Mouse (Mus musculus) gastrocnemius, adult 18-20 months (tissue): ENCODE results near the gene Cycs. TPM values are rescaled to one million over a fixed set of nuclear protein-coding genes. Genes with fewer than 3 reads are reported as not detected.
"Not testable (repeated sequence)": the region's sequence is repeated elsewhere in the genome, so short reads cannot be mapped to it uniquely, and the experiment has no call there.

Experiments used
- DNase-seq: peaks from one replicate; pipeline ENCODE4 v3.0.0; 2021; ENCODE audit warnings: low spot score
- long read RNA-seq, 2 experiments: library from polyadenylated mRNA; stranded (forward); transcript quantifications; one replicate each; pipeline ENCODE4 v2.0.0; 2021
- total RNA-seq, 2 experiments: library from RNA; stranded (reverse); gene quantifications; 2 replicates each; pipeline ENCODE4 v1.2.3; 2021

Gene Cycs
- 100 to 1,000 TPM in 1 of 2 experiments, 10 to 100 TPM in 1; 88.3 to 102 TPM for total RNA-seq
- long read RNA-seq, experiment 1, transcript Cycs-201 (2 exons, 607 nt): minor isoform, 9 of 762 reads
- long read RNA-seq, experiment 1, transcript Cycs-202 (3 exons, 3,123 nt): major isoform, 741 of 762 reads
- long read RNA-seq, experiment 1, partial matches to known transcripts: 0 of 762 reads
- long read RNA-seq, experiment 1, other reads (novel, unspliced or antisense): 12 of 762 reads
- long read RNA-seq, experiment 2, transcript Cycs-201 (2 exons, 607 nt): minor isoform, 6 of 462 reads
- long read RNA-seq, experiment 2, transcript Cycs-202 (3 exons, 3,123 nt): major isoform, 450 of 462 reads
- long read RNA-seq, experiment 2, partial matches to known transcripts: 3 of 462 reads
- long read RNA-seq, experiment 2, other reads (novel, unspliced or antisense): 3 of 462 reads

DNA sequence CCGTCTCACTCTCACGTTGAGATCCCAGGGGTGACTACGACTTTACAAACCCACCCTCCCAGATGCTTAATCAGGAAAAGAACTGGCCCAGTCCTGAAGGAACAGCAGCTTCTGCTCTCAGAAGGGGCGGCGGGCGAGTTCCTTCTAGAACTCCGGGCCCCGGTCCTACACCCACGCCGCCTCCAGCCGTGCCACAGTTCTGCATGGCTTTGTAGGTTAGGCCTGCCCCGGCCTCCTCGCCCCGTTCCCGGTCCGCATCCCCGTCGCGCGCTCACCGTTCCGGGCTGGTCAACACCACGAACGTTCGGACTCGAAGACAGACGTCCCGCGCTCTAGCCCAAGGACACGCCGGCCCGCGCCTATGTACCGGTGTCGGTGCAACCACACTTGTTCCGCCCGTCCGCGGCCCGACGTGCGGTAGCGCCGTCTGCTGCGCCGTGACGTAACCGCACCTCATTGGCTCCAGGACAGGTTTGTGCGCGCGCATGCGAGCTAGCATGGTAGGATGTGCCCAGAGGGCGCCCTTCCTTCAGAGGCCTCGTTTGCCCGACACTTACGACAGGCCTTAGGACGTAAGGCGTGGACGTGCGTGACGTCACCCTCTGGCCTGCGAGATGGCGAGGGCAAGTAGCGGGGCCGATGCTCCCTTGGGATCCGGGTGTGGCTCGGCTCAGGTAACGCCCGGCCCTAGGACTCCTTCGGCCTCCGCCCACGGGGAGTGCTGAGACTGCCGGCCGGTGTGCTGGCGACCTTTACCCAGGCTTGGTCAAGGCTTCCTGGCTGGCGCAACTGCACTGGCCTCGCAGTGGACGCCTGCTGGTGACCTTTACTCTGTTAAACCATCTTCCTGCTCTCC is at the start of gene Cycs:
TSS of gene Cycs (minus strand) at position 398 of the 856 bp plus-strand sequence.
- DNase-seq: peak; percentile 99

DNA sequence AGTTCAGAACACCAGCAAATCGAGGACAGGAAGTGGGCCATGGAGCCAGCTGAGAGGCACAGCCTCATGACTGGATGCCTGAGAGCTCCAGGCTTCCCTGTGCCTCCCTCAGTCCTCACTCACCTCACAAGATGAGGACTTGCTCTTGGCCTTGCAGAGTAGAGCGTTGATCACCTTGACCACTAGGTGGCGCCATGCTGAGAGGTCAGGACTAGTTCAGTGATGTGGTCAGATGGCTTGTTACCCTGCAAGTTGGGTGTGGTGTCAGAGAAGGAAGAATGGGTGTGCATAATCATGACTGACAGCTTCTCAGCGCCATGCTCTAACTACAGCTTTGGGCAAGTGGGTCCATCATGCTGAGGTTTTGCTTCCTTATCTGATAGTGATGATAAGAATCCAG is 35.3 kb upstream of the Cycs start:
- DNase-seq: no peak

DNA sequence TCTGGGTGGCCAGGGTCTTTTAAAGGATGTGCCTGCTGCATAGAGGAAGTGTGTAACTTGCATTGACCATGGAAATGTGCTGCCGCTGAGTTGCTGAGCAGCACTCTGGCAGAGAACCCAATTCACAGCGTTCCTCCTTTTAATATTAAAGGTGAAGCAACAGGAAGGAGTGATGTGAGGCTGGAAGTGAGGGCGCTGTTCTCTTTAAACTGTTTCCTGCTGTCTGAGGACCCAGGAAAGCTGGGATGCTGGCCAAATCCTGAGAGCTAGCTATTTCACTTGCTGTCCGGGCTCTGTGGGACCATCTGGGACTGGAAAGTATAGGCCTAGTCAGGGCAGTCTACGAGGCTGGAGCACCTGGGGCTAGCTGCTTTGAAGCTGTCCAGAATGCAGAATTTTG is 32.2 kb upstream of the Cycs start:
- no peak for DNase-seq

DNA sequence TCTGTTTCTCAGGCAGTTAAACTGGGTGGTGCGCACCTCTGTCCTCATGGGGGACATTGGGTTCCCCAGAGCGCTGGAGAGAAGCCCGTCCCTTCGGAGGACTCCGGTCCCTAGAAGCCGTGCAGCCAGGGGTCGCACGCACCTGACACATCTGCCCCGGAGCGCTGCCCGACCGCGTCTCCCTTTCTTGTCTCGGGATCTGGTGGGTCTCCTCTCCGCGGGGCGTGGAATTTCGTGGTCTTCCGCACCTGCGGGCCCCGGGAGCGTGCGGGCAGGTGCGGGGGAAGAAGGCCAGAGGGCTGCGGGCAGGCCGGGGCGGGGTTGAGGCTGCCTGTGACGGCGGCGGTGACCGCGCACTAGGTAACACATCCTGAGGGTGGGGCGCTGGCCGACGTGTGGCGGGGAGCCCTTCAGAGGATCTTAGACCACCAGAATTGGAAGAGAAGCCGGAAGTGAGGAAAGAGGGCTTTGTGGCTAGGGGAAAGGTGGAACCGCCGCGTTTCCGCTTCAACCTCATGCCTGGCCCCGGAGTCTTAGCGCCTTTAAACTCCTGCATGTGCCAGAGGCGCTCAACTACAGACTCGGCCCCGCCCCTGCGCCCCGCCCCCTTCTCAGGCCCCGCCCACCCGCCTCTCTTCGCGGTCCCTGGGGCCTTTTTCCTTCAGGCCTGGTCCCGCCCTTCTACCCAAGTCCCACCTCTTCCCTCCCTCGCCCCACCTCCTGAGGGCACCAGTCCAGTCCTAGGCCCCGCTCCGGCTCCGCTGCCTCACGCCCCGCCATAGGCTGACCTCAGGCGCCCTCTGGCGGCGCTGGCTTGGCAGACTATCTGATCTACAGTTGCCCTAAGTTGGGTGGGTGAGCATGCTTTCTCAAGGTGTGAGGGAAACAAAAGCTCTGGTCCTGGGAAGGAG is 30.2 kb upstream of the Cycs start, which contains the start of gene 4921507P07Rik:
TSS of gene 4921507P07Rik (minus strand) at position 332 of the 911 bp plus-strand sequence.
- peak; percentile 96 for DNase-seq

DNA sequence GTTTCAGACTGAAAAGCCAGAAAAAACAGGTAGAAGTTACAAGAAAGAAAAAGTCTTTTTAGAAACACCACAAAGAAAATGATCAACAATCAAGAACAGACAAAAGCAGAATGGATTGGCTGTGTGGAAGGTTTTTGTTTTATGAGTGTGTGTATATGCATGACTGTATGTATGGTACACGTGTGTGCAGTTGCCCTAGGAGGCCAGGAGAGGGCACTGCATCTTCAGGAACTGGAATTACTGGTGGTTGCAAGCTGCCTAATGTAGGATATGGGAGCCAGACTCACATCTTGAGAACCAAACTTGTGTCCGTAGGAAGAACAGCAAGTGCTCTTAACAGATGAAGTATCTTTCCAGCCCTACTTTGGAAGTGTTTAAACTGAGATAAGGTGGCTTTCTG is 28.0 kb upstream of the Cycs start:
- DNase-seq: no peak

DNA sequence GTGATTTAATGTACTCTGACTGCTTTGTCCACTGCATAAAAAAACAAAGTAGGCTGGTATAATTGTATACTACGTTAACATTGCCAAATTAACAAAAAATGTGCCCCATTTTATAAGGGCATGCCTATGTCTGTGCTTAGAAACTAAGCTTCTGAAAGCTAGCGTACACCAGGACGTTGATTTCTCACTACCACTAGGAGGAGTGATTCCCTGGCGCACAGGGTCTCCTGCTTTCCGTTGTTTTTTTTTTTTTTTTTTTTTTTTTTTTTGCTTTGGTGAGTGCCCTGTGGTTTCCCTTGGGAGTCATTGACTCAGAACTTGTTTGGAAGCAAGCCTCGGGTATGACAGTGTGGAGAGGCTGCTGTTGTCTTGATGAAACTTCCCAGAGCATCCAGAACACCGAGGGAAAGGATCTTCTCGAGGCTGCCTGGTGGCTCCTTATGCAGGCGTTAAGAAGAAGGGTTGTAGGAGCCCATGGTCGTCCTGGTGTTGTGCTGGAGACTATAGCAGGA is 27.1 kb upstream of the Cycs start:
- no peak for DNase-seq

DNA sequence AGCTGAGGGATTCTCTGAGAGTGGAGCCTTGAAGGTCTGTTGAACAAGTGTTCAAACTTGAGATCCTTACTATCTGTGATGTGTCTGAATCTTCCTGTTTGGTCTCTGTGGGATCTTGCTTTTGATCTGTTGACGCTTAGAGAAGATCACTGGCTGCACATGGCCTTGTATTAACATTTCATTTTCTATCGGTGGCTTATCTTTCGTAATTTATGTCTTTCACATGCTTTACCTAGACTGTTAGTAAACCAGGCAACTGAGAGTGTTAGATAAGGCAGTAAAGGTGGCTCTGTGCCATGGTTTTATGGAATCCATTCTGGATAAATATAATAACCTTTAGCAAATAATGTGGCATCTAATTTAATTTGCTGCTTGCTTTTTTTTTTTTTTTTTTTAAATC is 23.9 kb upstream of the Cycs start:
- no peak for DNase-seq

DNA sequence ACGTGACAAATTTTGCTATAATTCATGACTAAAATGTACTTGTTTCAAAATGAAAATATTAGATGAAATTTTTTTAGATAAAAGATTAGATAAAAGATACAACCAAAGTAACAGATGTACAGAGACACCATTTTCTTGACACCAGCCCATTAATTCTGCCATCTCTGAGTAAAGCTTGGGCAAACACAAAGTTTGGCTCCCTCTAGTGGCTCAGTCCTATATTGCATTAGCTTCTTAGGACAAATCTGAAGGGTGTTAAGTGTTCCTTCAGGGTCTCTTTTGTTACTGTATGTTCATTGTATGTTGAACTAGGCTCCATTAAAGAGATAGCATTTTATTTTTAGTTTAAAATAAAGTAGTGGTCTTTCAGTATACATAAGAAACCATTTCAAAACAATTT is 21.9 kb upstream of the Cycs start:
- peak; percentile 69 for DNase-seq

DNA sequence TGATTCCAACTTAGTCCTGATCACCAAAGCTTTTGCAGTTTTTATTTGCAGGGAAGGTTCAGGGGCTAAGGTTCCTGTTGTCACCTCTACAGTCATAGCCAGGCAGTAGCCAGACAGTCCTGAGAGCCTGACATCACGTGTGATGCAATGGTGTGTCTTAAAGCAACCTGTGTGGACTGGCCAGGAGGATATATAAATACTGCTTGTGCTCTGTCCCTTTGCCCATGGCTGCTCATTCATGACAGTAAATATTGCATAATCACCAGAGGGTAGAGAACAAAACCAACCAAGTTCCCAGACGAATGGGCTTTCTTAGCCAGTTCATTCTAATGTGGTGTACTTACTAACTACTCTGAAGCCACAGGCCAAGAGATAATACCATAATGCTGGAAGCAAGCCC is 21.1 kb upstream of the Cycs start:
- no peak for DNase-seq

DNA sequence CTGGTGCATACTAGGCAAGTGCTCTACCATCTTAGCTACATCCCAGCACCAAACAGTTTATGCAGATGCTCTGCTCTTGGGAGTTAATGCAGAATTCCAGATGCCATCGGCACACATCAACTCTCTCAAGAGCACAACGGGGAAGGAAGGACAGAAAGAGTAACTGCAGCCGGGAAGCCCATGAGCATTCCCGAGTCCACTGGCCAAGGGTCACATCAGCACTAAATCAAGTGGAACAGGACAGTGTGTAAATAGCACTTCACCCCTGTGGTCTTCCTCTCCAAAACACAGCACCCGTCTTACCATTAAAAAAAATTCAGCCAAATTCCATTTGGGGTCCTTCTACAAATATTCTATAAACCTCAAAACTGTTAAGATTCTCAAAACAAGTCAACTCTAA is 20.0 kb upstream of the Cycs start:
- no peak for DNase-seq

DNA sequence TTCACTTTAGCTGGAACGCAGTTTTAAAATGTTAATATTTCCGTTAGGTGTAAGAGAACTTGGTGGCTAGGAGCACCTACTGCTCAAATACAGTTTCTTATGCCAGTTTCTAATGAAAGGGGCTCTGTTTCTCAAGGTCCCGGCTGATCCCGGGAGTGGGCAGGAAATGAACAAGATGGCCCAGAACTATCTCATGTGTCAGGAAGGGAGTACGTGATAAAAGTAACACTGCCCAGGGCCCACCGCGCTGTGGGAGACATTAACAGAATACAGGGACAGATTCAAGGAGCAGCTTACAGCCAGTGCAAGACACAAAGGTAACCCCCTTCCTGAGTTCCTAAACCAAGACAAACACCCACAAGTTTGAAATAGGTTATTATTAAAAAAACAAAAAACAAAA is 19.4 kb upstream of the Cycs start:
- no peak for DNase-seq

DNA sequence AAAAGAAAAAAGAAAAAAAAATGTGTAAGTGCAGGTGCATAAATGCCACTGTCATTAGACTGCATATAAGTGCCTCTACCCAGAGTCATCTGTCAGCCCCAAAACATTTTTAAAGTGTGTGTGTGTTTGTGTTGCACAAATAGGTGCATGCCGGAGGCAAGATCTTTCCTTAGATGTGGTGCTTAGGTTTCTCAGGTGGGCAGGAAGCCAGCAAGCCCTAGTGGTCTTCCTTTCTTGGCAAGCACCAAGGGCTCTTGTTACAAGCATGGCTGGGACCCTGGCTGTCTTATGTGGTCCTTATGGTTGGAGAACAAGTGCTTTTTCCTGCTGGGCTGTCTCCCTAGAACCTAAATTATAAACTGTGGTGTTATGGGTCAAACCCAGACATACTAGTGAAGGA is 5.3 kb upstream of the Cycs start:
- DNase-seq: no peak

DNA sequence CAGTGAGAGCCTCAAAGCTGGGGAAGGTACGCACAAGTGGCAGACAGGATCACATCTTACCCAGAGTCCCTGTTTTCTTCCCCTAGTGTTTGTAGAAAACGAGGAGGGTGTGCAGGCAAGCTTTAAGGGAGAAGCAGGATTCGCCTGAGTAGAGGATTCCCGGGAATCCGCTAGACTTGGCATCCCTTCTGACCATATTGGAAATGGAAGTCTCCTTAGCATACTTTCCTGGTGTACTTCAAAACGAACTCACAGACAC is 588 bp upstream of the Cycs start:
- no peak for DNase-seq

DNA sequence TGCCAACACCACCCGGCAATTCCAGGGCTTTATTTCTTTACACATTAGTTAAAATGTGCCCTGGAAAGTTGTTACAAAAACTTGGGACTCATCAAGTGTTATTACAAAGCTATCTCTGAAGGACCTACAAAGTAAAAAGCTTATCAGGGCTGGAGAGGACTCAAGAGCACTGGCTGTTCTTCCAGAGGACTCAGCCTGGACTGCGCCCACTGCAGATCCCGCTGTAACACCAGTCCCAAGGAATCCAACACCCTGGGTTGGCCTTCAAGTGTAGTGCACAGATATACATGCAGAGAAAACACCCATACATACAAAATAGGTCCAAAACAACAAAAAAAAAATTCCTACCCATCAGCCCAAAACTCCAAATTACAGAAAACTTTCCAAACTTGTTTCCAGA is 2.7 kb downstream of the Cycs start:
- no peak for DNase-seq

DNA sequence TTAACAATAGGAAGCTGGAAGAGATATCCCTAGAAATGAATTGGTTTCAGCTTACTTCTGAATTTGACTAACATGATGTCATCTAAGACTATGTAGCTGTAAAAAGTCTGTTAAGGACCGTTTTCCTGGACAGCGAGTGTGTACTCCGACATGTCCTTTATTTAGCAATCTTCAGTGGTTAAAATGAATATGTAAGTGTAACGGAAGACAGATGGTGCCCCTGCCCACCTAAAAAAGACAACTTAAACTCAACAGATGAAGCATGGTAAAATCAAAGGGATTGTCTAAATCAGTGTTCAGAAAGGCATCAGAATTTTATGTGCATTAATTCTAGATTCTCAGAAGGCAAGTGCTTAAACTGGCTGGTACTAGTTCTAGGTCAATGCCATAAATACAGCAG is 3.9 kb downstream of the Cycs start:
- no peak for DNase-seq

DNA sequence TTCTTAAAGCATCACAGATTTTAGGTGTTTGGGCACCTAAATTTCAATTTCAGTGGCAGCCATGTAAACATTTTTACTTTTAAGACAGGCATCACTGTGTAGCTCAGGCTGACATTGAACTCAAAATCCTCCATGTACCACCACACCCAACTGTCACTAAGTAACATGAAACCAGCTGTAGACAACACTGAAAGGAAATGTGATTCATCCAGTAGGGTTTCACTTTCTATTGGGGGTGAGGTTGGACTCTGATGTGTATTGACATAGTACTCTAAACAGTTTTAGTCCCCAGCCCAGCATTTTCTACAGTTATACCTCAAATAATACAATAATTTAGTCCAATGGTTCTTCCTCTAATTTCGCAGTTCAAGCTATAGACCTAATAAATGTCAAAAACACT is 5.6 kb downstream of the Cycs start:
- DNase-seq: no peak

DNA sequence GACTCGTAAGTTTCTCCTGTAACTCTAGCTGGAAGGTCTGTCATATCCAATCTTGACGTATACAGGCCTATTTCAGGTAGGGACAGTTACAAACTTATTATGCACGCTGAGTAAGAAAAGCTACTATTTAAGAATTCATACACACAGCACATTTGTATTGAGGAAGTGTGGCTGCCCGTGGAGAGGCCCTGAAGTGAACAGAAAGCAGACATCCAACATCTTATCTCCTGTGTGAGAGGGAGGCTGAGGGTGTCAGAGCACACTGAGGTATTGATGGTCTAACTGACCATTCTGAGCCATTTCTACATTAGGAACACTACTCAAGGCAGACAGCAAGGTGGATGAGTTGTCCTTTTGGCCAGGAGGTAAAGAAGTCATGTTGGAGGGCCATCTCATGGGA is 7.5 kb downstream of the Cycs start:
- DNase-seq: no peak

DNA sequence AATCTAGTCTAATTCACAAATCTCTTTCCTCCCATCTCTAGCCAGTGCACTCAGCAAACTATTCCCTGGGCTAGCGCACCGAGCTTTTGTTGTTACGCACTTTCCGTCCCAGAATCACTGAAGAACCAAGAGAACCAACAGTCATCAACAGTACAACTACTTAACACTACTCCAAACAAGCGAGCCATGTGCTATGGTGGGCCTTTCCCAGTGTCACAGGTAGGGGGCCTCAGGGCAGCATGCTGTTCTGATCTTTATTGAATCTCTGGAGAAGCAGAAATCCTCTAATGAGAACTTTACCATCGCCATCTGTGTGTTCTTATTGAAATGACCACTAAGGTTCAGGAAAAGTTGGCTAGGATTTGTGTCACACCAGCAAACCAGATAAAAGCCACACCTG is 8.8 kb downstream of the Cycs start:
- no peak for DNase-seq

DNA sequence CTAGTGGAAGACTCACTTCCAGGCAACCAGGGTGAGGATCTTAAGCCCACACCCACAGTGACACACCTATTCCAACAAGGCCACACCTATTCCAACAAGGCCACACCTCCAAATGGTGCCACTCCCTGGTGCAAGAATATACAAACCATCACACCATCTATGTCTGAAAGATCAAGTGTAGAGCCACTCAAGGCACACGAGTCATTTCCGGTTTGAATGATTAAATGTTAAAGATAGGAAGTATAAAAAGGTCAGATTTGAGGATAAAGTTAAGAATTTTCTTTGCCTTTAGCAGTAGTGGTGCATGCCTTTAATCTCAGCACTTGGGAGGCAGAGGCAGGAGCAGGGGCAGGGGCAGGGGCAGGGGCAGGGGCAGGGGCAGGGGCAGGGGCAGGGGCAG is 12.1 kb downstream of the Cycs start:
- DNase-seq: not testable (repeated sequence)

DNA sequence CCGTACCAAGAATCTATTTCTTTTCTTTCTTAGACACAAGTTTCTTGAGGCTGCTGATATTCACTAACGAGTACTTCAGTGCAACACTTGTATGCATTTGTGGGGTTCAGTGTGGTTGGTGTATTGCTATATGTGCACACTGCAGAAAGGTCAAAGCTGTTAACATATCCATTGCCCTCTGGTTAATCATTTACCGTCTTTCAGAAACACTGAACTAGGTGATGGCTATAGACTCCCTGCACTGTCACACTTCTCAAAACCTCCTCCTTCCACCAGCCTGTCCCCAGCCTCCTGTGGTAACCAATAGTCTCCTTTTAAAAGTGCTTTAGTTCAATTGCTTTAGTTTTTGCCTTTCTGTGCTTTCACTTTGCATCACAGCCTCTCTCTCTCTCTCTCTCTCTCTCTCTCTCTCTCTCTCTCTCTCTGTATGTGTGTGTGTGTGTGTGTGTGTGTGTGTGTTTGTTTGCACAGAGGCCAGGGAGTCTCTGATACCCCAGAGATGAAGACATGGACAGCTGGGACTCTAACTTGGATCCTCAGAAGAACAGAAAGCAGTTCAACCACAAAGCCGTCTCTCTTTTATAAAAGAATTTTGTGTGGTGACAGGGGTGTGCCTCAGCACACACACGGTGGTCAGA is 13.3 kb downstream of the Cycs start:
- no peak for DNase-seq

DNA sequence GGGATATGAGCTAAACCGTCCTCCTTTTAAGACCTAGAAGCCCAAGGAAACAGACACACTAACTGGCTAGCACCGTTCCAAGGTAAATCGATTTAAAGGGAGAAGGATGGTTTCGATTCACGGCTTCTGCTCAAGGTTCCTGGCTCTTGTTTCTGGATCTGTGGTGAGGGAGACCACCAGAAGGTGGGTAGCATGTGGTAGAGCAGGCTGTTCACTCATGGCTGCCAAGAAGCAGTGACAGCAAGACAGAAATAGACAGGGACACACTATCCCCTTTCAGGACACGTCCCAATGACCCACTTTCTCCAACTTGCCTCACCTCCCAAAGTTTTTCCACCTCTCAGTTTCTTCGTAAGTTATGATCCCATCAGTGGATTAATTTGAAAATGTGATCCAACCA is 16.5 kb downstream of the Cycs start:
- no peak for DNase-seq
